Mouse (Mus musculus): Measurements from ENCODE around the gene Gpr61.

- TF ChIP-seq CTCF (conservative IDR thresholded peaks at IDR 0.05; ENCODE audit: low read length) (no peak), POU5F1 (IDR thresholded peaks at IDR 0.05; ENCODE audit: borderline replicate concordance, low read length) (no peak), NANOG (IDR thresholded peaks at IDR 0.05; ENCODE audit: borderline replicate concordance, low read length) (no peak)
Measured at GRCm38 (mm10) chr3:108123242-108123641, 31.4 kb downstream of the Gpr61 start.
